Mouse (Mus musculus): ENCODE data around the gene Megf8. TPM values are rescaled to one million over a fixed set of nuclear protein-coding genes. Genes with fewer than 3 reads are reported as not detected.
"Not testable (repeated sequence)": the region's sequence is repeated elsewhere in the genome, so short reads cannot be mapped to it uniquely, and the experiment has no call there.

Megf8 gene
- polyA plus RNA-seq, 1 experiment from 2014 or later, result 8.1 TPM

DNA sequence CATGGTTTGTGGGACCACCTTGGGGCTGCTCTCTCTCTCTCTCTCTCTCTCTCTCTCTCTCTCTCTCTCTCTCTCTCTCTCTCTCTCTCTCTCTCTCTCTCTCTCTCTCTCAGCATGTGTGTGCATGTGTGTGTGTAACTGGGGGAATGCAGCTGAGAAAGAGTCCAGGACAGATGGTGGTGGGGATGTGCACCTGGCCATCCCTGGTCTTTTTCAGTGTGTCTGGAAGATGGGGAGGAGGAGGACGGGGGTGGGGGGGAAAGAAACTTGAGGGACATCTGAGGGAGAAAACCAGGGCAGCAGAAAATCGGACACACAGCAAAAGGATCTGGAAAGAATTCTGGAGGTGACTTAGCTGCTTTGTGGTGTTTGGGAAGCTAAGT, 10.4 kb upstream of the Megf8 start:
- Histone ChIP-seq H3K27ac (no peak overlapping the region), H3K27me3 (replicated peaks) (peaks cover 22% of the 10 kb centered on the region), H3K9me3 (no peaks in the 10 kb centered on the region), H3K4me3 (replicated peaks) (no peak overlapping the region), H3K9ac (no peak overlapping the region), H3K4me1 (replicated peaks) (0 out of 2 replicates have a peak, but pooled peaks cover 6% of the 10 kb centered on the region), H3K36me3 (no peaks in the 10 kb centered on the region), H3K4me2 (replicated peaks) (peak overlapping the region; percentile 89; the same call in 1 of the 2 replicates)
- ATAC-seq, result no peak
- WGBS, result 43% methylated on average over 2 of the region's 2 CpGs

DNA sequence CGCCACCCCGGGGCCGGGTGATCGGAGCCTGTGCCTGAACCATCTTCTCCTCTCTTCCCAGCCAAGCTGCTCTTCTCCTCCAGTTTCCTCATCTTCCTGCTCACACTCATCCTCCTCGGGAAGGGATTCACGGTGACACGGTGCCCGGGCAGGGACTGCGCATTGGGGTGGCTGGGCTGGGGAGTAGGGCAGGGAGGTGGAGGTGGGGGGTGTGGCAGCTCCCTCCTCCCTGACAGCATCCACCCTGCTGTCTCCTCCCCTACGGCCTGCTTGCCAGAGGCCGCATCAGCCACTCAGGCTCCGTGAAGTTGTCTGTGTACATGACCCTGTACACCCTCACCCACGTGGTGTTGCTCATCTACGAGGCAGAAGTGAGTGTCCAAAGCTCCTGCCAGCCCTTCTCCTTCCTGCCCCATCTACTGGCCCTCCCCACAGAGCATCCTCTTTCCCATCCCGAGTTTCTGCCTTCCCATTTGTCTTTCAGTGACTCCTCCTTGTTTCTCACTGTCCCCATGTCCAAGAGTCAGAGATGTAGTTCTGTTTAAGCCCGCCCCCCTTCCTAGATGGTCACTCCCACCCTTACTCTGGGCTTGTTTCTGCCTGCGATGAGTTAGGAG, 8.2 kb upstream of the Megf8 start:
- Histone ChIP-seq H3K4me2 (replicated peaks) (no peak overlapping the region), H3K9me3 (no peaks in the 10 kb centered on the region), H3K36me3 (no peaks in the 10 kb centered on the region), H3K4me3 (replicated peaks) (no peak overlapping the region), H3K9ac (no peak overlapping the region), H3K27me3 (replicated peaks) (peaks cover 44% of the 10 kb centered on the region), H3K27ac (no peak overlapping the region), H3K4me1 (replicated peaks) (0 out of 2 replicates have a peak, but pooled peaks cover 6% of the 10 kb centered on the region)
- 59% methylated on average over 17 of the region's 17 CpGs for WGBS
- ATAC-seq, result no peak

DNA sequence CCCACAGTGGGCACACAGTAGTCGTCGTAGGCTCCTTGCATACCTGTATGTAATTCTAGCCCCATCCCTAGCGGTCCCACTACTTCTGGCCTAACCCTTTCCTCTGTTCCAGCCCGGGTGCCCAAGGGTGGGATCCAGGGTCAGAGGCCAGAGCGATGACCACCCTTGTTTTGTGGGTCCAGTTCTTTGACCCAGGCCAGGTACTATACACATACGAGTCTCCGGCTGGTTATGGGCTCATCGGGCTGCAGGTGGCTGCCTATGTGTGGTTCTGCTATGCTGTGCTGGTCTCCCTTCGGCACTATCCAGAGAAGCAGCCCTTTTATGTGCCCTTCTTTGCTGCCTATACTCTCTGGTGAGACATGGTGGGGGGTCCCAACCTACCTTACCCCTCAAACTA, 7.5 kb upstream of the Megf8 start:
- Histone ChIP-seq H3K27me3 (replicated peaks) (peaks cover 50% of the 10 kb centered on the region), H3K4me2 (replicated peaks) (no peak overlapping the region), H3K36me3 (no peaks in the 10 kb centered on the region), H3K27ac (no peak overlapping the region), H3K9me3 (no peaks in the 10 kb centered on the region), H3K9ac (no peak overlapping the region), H3K4me1 (replicated peaks) (0 out of 2 replicates have a peak, but pooled peaks cover 6% of the 10 kb centered on the region), H3K4me3 (replicated peaks) (no peak overlapping the region)
- ATAC-seq, result no peak
- WGBS, result 87% methylated on average over 9 of the region's 9 CpGs

DNA sequence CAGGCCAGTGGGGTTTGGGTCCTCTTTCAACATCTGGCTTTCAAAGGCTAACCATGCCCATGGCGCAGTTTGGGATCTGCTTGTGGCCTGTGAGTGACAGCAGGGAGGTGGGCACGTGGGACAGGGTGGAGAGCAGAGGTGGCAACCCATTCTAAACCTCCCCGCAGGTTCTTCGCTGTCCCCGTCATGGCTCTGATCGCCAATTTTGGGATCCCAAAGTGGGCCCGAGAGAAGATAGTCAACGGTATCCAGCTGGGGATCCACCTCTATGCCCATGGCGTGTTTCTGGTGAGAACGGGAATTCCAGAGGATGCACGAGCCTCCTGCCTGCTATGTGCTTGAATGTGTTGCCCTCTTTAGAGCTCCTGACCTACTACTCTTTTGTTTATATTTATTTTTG, 5.8 kb upstream of the Megf8 start:
- 75% methylated on average over 11 of the region's 11 CpGs for WGBS
- no peak overlapping the region for H3K9ac ChIP-seq
- H3K9me3 ChIP-seq, result no peaks in the 10 kb centered on the region
- peaks cover 59% of the 10 kb centered on the region for H3K27me3 ChIP-seq (replicated peaks)
- no peaks in the 10 kb centered on the region for H3K36me3 ChIP-seq
- ATAC-seq, result no peak
- no peak overlapping the region for H3K4me2 ChIP-seq (replicated peaks)
- no peak overlapping the region for H3K27ac ChIP-seq
- peaks cover 18% of the 10 kb centered on the region for H3K4me1 ChIP-seq (replicated peaks)
- H3K4me3 ChIP-seq (replicated peaks), result no peak overlapping the region

DNA sequence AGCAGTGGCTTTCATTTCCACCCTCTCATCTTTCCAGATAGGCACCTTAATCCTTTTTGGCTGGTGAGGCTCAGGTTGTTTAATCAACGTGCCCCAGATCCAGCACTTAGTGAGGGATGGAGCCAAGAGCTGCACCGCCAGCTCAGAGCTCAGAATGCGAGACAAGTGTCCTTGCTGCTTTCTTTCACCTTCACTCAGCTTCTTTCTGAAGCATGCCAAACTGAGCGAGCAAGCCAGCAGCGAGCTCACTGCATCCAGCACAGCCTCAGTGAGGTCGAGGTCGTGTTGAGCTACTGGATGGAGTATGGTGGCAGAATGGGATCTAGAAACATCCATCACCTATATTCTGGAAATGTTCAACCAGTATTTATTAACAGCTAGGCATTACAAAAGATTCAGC, 3.6 kb upstream of the Megf8 start:
- H3K36me3 ChIP-seq, result no peaks in the 10 kb centered on the region
- no peak overlapping the region for H3K4me2 ChIP-seq (replicated peaks)
- H3K4me1 ChIP-seq (replicated peaks), result peaks cover 24% of the 10 kb centered on the region
- 39% methylated on average over 7 of the region's 7 CpGs for WGBS
- H3K9me3 ChIP-seq, result no peaks in the 10 kb centered on the region
- H3K27me3 ChIP-seq (replicated peaks), result peaks cover 58% of the 10 kb centered on the region
- no peak overlapping the region for H3K4me3 ChIP-seq (replicated peaks)
- H3K9ac ChIP-seq, result no peak overlapping the region
- no peak for ATAC-seq
- H3K27ac ChIP-seq, result no peak overlapping the region

DNA sequence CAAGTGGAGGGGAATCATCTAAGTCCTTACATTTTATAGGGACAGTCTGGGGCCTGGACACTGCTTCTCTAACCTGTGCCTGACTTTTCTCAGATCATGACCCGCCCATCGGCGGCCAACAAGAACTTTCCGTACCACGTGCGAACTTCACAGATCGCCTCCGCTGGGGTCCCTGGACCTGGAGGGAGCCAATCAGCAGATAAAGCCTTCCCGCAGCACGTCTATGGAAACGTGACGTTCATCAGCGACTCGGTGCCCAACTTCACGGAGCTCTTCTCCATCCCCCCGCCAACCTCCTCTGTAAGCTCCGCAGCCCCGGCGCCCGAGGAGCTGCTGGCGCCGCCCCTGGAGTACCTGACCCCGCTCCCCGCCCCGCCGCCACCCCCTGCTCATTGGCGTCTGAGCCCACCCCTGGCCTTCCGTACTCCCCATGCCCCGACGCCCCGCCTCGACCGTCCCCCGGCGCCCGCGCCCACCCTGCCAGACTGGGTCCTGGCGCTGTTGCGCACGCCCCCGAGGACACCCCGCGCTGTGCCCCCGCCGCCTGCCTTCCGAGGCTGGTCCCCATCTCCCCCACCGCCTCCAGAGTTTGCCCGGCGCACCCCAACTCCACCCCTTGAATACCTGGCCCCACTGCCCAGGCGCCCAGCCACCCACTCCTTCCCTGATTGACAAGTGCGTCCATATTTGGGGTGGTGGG, 2.2 kb upstream of the Megf8 start:
- H3K9me3 ChIP-seq, result no peaks in the 10 kb centered on the region
- H3K27me3 ChIP-seq (replicated peaks), result peaks cover 48% of the 10 kb centered on the region
- H3K4me2 ChIP-seq (replicated peaks), result peak overlapping the region; percentile 90
- ATAC-seq, result no peak
- H3K4me1 ChIP-seq (replicated peaks), result peaks cover 26% of the 10 kb centered on the region
- no peaks in the 10 kb centered on the region for H3K36me3 ChIP-seq
- H3K4me3 ChIP-seq (replicated peaks), result peak overlapping the region; percentile 43
- H3K9ac ChIP-seq, result peak overlapping the region; percentile 48
- WGBS, result 2% methylated on average over 46 of the region's 51 CpGs
- no peak overlapping the region for H3K27ac ChIP-seq

DNA sequence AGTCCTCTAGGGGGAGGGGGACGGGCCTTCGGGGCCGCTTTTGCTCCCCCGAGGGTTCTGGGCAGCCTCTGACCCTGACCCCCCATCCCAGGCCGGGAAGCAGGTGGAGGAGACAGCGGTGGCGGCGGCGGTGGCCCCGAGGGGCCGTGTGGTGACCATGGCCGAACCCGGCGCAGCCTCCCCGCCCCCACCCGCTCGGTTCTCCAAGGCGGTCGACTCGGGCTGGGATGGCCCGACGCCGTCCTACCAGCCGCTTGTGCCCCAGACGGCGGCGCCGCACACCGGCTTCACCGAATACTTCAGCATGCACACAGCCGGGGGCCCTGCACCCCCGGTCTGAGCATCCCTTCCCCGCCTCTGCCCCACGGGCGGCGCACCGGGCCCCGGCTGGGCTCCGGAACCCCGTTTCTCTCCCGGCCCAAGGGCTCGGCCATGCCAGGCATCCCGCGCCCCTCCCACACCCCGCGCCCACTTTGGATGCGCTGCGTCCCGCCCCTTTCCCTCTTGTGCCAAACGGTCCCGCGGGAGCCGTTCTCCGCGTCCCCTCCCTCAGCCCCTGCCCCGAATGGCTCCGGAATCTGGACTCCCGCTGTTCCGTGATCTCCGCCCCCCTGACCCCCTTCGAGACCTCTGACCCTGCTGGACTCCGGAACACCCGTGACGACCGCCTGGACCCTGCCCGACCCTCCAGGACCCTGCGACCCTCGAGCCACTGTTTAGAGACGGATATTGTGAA, 1.5 kb upstream of the Megf8 start:
- WGBS, result 2% methylated on average over 69 of the region's 69 CpGs
- Histone ChIP-seq H3K4me3 (replicated peaks) (peak overlapping the region; percentile 43), H3K36me3 (no peaks in the 10 kb centered on the region), H3K27ac (no peak overlapping the region), H3K9ac (peak overlapping the region; percentile 48), H3K4me1 (replicated peaks) (peaks cover 26% of the 10 kb centered on the region), H3K4me2 (replicated peaks) (peak overlapping the region; percentile 90), H3K27me3 (replicated peaks) (peaks cover 48% of the 10 kb centered on the region), H3K9me3 (no peaks in the 10 kb centered on the region)
- no peak for ATAC-seq

DNA sequence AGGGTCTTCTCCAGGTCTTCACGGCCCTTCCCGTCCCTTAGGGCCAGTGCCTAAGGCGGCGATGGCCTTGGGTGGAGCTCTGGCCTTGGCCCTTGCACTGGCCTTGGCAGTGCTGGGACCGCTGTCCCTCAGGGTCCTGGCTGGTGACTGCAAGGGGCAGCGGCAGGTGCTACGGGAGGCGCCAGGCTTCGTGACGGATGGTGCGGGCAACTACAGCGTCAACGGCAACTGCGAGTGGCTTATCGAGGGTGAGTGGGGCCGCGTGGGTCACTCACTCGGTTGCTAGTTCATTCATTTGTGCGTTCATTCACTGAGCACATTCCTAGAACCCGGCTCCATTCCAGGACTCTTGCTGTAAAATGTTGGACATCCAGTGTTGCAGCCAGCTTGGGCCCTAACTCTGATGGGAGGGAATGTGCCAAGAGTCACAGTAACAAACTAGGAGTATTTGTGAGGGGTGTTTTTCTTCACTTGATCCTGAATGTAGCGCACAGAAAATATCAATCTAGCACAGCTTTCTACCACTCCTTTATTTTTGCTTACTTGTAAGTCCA, 559 bp downstream of the Megf8 start:
- Histone ChIP-seq H3K4me3 (replicated peaks) (peak overlapping the region; percentile 61), H3K27ac (peak overlapping the region; percentile 82), H3K4me1 (replicated peaks) (peaks cover 32% of the 10 kb centered on the region), H3K9me3 (no peaks in the 10 kb centered on the region), H3K27me3 (replicated peaks) (peaks cover 33% of the 10 kb centered on the region), H3K36me3 (no peaks in the 10 kb centered on the region), H3K9ac (peak overlapping the region; percentile 70), H3K4me2 (replicated peaks) (peak overlapping the region; percentile 96)
- ATAC-seq, result no peak
- 13% methylated on average over 21 of the region's 21 CpGs for WGBS

DNA sequence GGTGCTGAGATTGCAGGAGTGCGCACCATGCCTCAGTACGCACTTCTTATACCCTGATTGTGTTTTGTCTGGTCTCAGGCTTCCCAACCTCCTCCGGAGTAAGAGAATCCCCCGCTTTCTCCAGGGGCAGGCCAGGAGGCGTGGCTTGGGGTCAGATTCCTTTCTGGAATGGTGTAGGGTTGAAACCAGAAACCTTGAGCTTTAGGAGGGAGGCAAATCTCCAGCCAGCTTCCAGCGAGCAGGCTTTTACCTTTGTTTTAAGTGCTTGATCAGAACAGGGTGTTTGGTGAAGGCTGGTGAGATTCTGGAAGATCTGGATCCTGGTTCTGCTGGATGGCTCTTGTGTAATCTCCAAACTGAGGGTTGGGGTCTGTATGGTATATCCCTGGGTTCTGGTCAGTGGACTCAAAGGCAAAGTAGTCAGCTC, 5.1 kb downstream of the Megf8 start:
- peak overlapping the region; percentile 79 for H3K27ac ChIP-seq
- 14% methylated on average over 6 of the region's 6 CpGs for WGBS
- H3K27me3 ChIP-seq (replicated peaks), result no peaks in the 10 kb centered on the region
- H3K9ac ChIP-seq, result no peak overlapping the region; the same call in 1 of the 2 replicates
- H3K4me3 ChIP-seq (replicated peaks), result no peak overlapping the region
- H3K4me1 ChIP-seq (replicated peaks), result peaks cover 13% of the 10 kb centered on the region; the same call in 1 of the 2 replicates
- no peaks in the 10 kb centered on the region for H3K9me3 ChIP-seq
- no peaks in the 10 kb centered on the region for H3K36me3 ChIP-seq
- H3K4me2 ChIP-seq (replicated peaks), result peak overlapping the region; percentile 40
- ATAC-seq, result peak; percentile 86

DNA sequence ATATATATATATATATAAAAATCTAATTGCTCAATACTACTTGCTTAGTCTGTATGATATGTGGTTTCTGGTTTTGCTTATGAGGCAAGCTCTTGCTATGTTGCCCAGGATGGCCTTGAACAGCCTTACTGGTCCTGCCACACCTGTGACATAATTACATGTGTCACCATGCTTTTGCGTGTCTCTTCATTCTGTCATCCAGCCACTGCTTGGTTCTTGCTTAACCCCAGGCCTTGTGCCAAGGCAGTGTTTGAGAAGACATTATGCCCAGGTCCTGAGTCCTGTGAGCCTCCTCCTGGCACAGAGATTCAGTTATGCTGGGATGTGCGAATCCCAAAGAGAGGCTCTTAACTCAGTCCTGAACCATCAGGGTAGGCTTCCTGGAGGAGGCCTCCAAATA, 6.3 kb downstream of the Megf8 start:
- no peak for ATAC-seq
- Histone ChIP-seq H3K27me3 (replicated peaks) (no peaks in the 10 kb centered on the region), H3K9ac (no peak overlapping the region), H3K36me3 (no peaks in the 10 kb centered on the region), H3K4me1 (replicated peaks) (peaks cover 8% of the 10 kb centered on the region; the same call in 1 of the 2 replicates), H3K27ac (no peak overlapping the region), H3K4me2 (replicated peaks) (no peak overlapping the region), H3K9me3 (no peaks in the 10 kb centered on the region), H3K4me3 (replicated peaks) (no peak overlapping the region)
- WGBS, result 89% methylated on average over 2 of the region's 2 CpGs

DNA sequence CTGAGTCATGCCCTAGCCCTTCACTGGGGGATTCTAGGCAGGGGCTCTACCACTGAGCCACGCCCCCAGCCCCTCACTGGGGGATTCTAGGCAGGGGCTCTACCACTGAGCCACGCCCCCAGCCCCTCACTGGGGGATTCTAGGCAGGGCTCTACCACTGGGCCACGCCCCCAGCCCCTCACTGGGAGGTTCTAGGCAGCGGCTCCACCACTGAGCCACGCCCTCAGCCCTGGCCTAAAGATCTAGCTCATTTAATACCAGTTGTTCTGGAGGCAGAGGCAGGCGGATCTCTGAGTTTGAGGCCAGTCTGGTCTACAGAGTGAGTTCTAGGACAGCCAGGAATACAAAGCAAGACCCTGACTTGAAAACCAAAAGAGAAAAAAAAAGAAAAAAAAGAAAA, 8.5 kb downstream of the Megf8 start:
- WGBS, result 92% methylated on average over 6 of the region's 6 CpGs
- not testable (repeated sequence) for H3K27ac ChIP-seq; H3K4me3 ChIP-seq (replicated peaks); H3K36me3 ChIP-seq; H3K4me2 ChIP-seq (replicated peaks); ATAC-seq; H3K9me3 ChIP-seq; H3K4me1 ChIP-seq (replicated peaks); H3K27me3 ChIP-seq (replicated peaks); H3K9ac ChIP-seq

DNA sequence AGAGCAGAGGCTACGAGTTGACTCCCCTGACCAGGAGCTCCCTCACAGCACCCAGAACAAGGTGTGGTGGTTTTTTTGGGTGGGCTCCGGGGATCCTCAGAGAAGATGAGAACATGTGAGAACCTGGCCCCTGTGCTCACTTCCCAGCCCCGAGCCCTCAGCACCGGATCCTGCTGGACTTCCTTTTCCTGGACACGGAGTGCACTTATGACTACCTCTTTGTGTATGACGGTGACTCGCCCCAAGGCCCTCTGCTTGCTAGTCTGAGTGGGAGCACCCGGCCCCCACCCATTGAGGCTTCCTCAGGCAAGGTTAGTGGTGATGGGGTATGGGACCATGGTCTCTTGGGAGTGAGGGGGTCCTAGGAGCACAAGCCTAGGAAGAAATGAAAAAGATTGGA, 9.3 kb downstream of the Megf8 start:
- Histone ChIP-seq H3K27me3 (replicated peaks) (no peaks in the 10 kb centered on the region), H3K9ac (no peak overlapping the region), H3K9me3 (no peaks in the 10 kb centered on the region), H3K4me2 (replicated peaks) (no peak overlapping the region), H3K4me3 (replicated peaks) (no peak overlapping the region), H3K4me1 (replicated peaks) (peaks cover 6% of the 10 kb centered on the region; the same call in 1 of the 2 replicates), H3K27ac (no peak overlapping the region), H3K36me3 (peaks cover 5% of the 10 kb centered on the region; the same call in 1 of the 2 replicates)
- WGBS, result 83% methylated on average over 8 of the region's 8 CpGs
- ATAC-seq, result no peak

All from intestine, embryonic 15.5 days (tissue).